In the genomic region with DNA sequence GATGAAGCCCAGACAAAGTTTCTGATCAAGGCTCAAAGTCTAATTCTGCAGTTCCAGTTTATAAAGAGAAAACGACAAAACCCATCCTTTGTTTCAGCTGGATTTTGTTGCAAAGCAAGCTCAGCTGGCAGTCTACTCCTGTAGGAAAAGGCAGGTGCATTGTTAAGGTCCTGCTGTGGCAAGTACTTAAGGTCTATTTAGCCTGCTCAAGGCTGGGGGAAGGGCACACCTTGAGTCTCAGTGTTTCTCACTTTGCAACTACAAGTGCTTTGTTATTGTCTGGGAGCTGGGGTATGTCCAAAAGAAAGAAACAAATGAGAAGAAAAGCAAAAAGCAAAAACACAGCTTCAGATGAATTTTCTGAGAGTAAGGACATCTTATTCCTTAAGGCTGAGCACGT, we compare ENCODE assay signal across 23 mouse cellular contexts.
DNase-seq lines count a peak whose midpoint lies in the region; TF ChIP-seq lines count a peak whose summit lies in the region.
"Had no signal": no experiment of that assay in that cellular context is flagged by ENCODE, and none has a peak within 500 bp of the region (broad histone marks: within the 10 kb centered on the region; RNA-seq: fewer than 3 reads in every experiment).

No protein-coding gene starts in this region.

- H3K36me3 ChIP-seq in ES-Bruce4 (ENCODE audit: control insufficient read depth, insufficient read depth, low read length, poor library complexity, severe bottlenecking) (no peaks in the 10 kb centered on the region), ES-E14 (ENCODE audit: control insufficient read depth, insufficient read depth, low read length, poor library complexity, severe bottlenecking) (no peaks in the 10 kb centered on the region)
- H3K36me3 ChIP-seq: embryonic facial prominence, embryonic 10.5 days; embryonic facial prominence, embryonic 12.5 days; forebrain, embryonic 15.5 days had no signal

- peaks cover 2% of the 10 kb centered on the region for H3K4me1 ChIP-seq in ES-Bruce4 (ENCODE audit: control insufficient read depth, insufficient read depth, low read length)
- H3K4me1 ChIP-seq in ES-E14 (ENCODE audit: control insufficient read depth in 2 of 2, insufficient read depth in 2 of 2, low read length in 2 of 2, poor library complexity in 1 of 2): no peaks in the 10 kb centered on the region
- H3K4me1 ChIP-seq: embryonic facial prominence, embryonic 10.5 days; embryonic facial prominence, embryonic 12.5 days; forebrain, embryonic 13.5 days; forebrain, embryonic 15.5 days had no signal

- TF ChIP-seq CTCF in ES-Bruce4 (IDR thresholded peaks at IDR 0.05; ENCODE audit: low read depth, low read length): no peak

- no peaks in the 10 kb centered on the region for H3K27me3 ChIP-seq in ES-Bruce4 (ENCODE audit: control insufficient read depth, insufficient read depth, low read length, poor library complexity, severe bottlenecking)
- H3K27me3 ChIP-seq: CH12.LX; embryonic facial prominence, embryonic 12.5 days; forebrain, embryonic 13.5 days; forebrain, embryonic 15.5 days had no signal

- H3K4me3 ChIP-seq in ES-Bruce4 (ENCODE audit: low read depth, low read length): no peak overlapping the region
- H3K4me3 ChIP-seq in ES-E14 (ENCODE audit: insufficient read depth in 1 of 2, low read depth in 1 of 2, low read length in 2 of 2, poor library complexity in 1 of 2, severe bottlenecking in 1 of 2): no peak overlapping the region
- H3K4me3 ChIP-seq: embryonic facial prominence, embryonic 10.5 days; embryonic facial prominence, embryonic 12.5 days; forebrain, embryonic 13.5 days; forebrain, embryonic 15.5 days had no signal

- peak; percentile 67; the same call in 1 of the 2 replicates for TF ChIP-seq EP300 in ES-Bruce4 (IDR thresholded peaks at IDR 0.05; ENCODE audit: insufficient read depth, low read depth, low read length)

- H3K27ac ChIP-seq in ES-Bruce4 (ENCODE audit: insufficient read depth, low read length): peak overlapping the region; percentile 91
- H3K27ac ChIP-seq in ES-E14 (ENCODE audit: insufficient read depth, low read depth, low read length, poor library complexity, severe bottlenecking): no peak overlapping the region
- H3K27ac ChIP-seq: embryonic facial prominence, embryonic 10.5 days; embryonic facial prominence, embryonic 12.5 days; forebrain, embryonic 13.5 days; forebrain, embryonic 15.5 days had no signal

- DNase-seq in ES-E14 (ENCODE audit: low read depth, low spot score) (peak; percentile 11), WW6 (ENCODE audit: low read depth, low spot score) (peak; percentile 16)
- DNase-seq in brain, adult 2 months (ENCODE audit: low read depth, low spot score): peak; percentile 0
- no peak for DNase-seq in spleen, postnatal 36 days (ENCODE audit: low spot score in 2 of 2)
- DNase-seq in gastrocnemius, adult 8-10 months (ENCODE audit: low spot score in 2 of 2): no peak
- no peak for DNase-seq in left cerebral cortex, adult 8-10 months (ENCODE audit: low spot score in 2 of 2)
- DNase-seq in kidney, postnatal 25 days: no peak
- DNase-seq: adrenal gland, adult 8-10 months; adrenal gland, postnatal 14 days; adrenal gland, postnatal 36 days; B cell, adult 2 months; cerebellum, adult 11-12 months; cerebellum, adult 2 months; cerebellum, adult 9-10 months; cerebellum, postnatal 10 days; cerebellum, postnatal 25 days; forebrain, postnatal 0 days had no signal

- in situ Hi-C loops in ES-E14 (cut with MboI; ENCODE audit: low sequenced_read_pairs in 2 of 2, unreplicated experiment in 2 of 2): no loop called here

- H3K9me3 ChIP-seq in ES-Bruce4 (replicated peaks; ENCODE audit: control insufficient read depth, insufficient read depth, low read length, poor library complexity, severe bottlenecking) (peaks cover 8% of the 10 kb centered on the region), ES-E14 (ENCODE audit: control insufficient read depth, insufficient read depth, low read depth, low read length) (no peaks in the 10 kb centered on the region)
- H3K9me3 ChIP-seq: embryonic facial prominence, embryonic 10.5 days; embryonic facial prominence, embryonic 12.5 days; forebrain, embryonic 13.5 days; forebrain, embryonic 15.5 days had no signal

- TF ChIP-seq POLR2A in ES-Bruce4 (IDR thresholded peaks at IDR 0.05; ENCODE audit: insufficient read depth, low read length): no peak

- H3K9ac ChIP-seq in ES-Bruce4 (ENCODE audit: low read depth, poor library complexity, severe bottlenecking): no peak overlapping the region
- no peak overlapping the region for H3K9ac ChIP-seq in ES-E14 (ENCODE audit: insufficient read depth, low read depth, low read length, poor library complexity, severe bottlenecking)
- H3K9ac ChIP-seq: embryonic facial prominence, embryonic 12.5 days; forebrain, embryonic 13.5 days; forebrain, embryonic 15.5 days; forebrain, postnatal 0 days had no signal

TF ChIP-seq in ES-E14, 5 proteins besides CTCF, POLR2A, EP300 and RAD21:
- TF ChIP-seq ZNF384 (IDR thresholded peaks at IDR 0.05; ENCODE audit: low read depth, low read length) (no peak), CHD2 (IDR thresholded peaks at IDR 0.05; ENCODE audit: low read depth, low read length) (no peak), HCFC1 (IDR thresholded peaks at IDR 0.05; ENCODE audit: borderline replicate concordance, insufficient read depth, low read length) (no peak), MAFK (IDR thresholded peaks at IDR 0.05; ENCODE audit: insufficient read depth, low read depth, low read length) (no peak), ZC3H11A (IDR thresholded peaks at IDR 0.05; ENCODE audit: borderline replicate concordance, low read depth, low read length) (no peak)

Comparison
In these comparisons a context has a peak if more than half of its experiments do, and no peak if none do; other contexts are left out.
1. DNase-seq: peak in ES-E14 (single experiment), WW6 (single experiment) and brain, adult 2 months (single experiment); none in spleen, postnatal 36 days (0 of 2), gastrocnemius, adult 8-10 months (0 of 2), left cerebral cortex, adult 8-10 months (0 of 2) and kidney, postnatal 25 days (0 of 2).